Mouse (Mus musculus) myocyte (in vitro differentiated cells): ENCODE data around the gene 1700037C18Rik.

Experiments
- E2F4 ChIP-seq: IDR thresholded peaks from one replicate; pipeline ENCODE4 v1.6.1; 2011; ENCODE audit warnings: mild to moderate bottlenecking, control low read depth, moderate library complexity; ENCODE audit not compliant: insufficient read depth
- MAX ChIP-seq: IDR thresholded peaks from one replicate; pipeline ENCODE4 v1.6.1; 2011; ENCODE audit warnings: low read depth, mild to moderate bottlenecking, control low read depth
- MYOD1 ChIP-seq, 3 experiments: IDR thresholded peaks; one replicate each; pipeline ENCODE4 v1.6.1; 2011; ENCODE audit warnings: control low read depth in 2 of 3, low read depth in 2 of 3, mild to moderate bottlenecking in 2 of 3, moderate library complexity in 1 of 3; ENCODE audit not compliant: insufficient read length in 2 of 3, control insufficient read depth in 1 of 3
- POLR2A ChIP-seq: IDR thresholded peaks from one replicate; pipeline ENCODE4 v1.6.1; 2011; ENCODE audit warnings: low read depth, mild to moderate bottlenecking, control low read depth, moderate library complexity; ENCODE audit not compliant: insufficient read length
- USF1 ChIP-seq: IDR thresholded peaks from one replicate; pipeline ENCODE4 v1.6.1; 2011; ENCODE audit warnings: low read depth, mild to moderate bottlenecking, control low read depth, moderate library complexity

- TF ChIP-seq MYOD1 (IDR thresholded peaks at IDR 0.05; ENCODE audit: control insufficient read depth in 1 of 3, insufficient read length in 2 of 3, low read depth in 2 of 3) (no peak), USF1 (no peak), POLR2A (no peak), MAX (no peak), E2F4 (no peak)
Measured at GRCm38 (mm10) chr16:3933536-3933935, 25.0 kb upstream of the 1700037C18Rik start.
